Mouse (Mus musculus): ENCODE data around the gene Actr2.

DNA sequence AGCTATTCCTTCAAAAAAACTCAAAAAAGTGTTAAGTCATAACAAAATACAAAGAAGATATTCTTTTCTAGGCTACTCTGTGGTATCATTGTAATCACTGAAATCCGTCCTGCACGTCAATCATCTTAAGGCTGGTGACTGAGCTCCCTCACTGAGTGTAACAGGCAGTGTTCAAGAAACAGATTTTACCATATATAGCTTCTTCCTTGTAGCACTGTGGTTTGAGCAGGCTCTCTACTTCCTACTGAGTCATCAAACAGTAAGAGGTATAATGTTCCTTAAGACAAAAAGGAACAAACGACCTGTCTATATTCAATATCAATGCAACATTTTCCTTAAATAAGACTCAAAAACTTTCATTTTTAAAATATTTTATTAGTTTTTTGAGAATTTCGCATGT lies 5.0 kb downstream of the Actr2 start:
- no peak for TF ChIP-seq POLR2A (IDR thresholded peaks at IDR 0.05; ENCODE audit: insufficient read depth, low read depth, low read length)
- no peak for TF ChIP-seq CTCF (IDR thresholded peaks at IDR 0.05; ENCODE audit: insufficient read depth, low read depth, low read length)
